Mouse (Mus musculus): Measurements from ENCODE around the gene Mllt10. TPM values are rescaled to one million over a fixed set of nuclear protein-coding genes. Genes with fewer than 3 reads are reported as not detected.

Mllt10 gene
- polyA plus RNA-seq, 2 experiments: 33.4 to 52.7 TPM

GRCm38 (mm10) chr2:18053243-18053950 lies 1.6 kb upstream of the Mllt10 start:
- peaks cover 32% of the 10 kb centered on the region for H3K4me1 ChIP-seq (ENCODE audit: control insufficient read depth, insufficient read depth, low read length)
- no peaks in the 10 kb centered on the region for H3K27me3 ChIP-seq (ENCODE audit: control insufficient read depth, insufficient read depth, low read length)
- H3K4me2 ChIP-seq (replicated peaks; ENCODE audit: low read depth, low read length, severe bottlenecking): no peak overlapping the region
- H3K4me3 ChIP-seq (replicated peaks; ENCODE audit: low read length): no peak overlapping the region
- no peak for DNase-seq (ENCODE audit: low spot score)
- TF ChIP-seq POLR2A (IDR thresholded peaks at IDR 0.05; ENCODE audit: borderline replicate concordance, extremely low read depth, insufficient read depth, insufficient read length): no peak
- 60% methylated on average over 1 of the region's 1 CpGs for whole genome bisulfite sequencing
- H3K27ac ChIP-seq (replicated peaks; ENCODE audit: low read depth, low read length): no peak overlapping the region
- H3K9me3 ChIP-seq (ENCODE audit: control insufficient read depth, low read length): no peaks in the 10 kb centered on the region
- H3K9ac ChIP-seq (ENCODE audit: low read depth, low read length, severe bottlenecking): no peak overlapping the region
- H3K36me3 ChIP-seq (ENCODE audit: control insufficient read depth, insufficient read depth, low read length): no peaks in the 10 kb centered on the region
- no peak for ATAC-seq (ENCODE audit: low FRiP score, low read depth)

DNA sequence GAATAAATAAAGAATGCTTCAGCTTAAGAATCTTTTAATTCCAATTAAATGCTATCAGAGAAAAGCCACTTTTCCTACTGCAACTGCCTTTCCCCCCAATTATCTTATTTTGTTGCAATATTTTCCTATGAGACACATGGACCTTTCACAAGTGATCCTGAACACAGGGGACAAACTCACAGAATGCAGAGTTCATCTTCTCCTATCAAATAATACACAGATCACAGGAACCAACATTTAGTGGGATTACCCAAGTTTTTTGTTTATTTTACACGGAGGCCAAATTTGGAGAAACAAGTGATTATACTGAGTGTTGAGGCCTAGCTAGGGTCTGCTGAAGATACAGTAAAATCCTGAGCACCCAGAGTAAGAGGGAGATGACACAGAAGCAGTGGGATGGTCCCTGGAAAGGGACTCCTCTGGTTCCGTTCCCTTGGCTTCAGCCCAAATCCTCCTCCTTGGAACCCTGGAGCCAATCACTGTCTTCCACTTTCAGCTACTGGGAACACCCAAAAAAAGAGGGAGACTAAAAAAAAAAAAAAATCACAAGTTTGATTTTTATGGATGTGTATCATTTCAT lies 996 bp upstream of the Mllt10 start:
- WGBS: 27% methylated on average over 2 of the region's 2 CpGs
- Histone ChIP-seq H3K4me1 (ENCODE audit: control insufficient read depth, insufficient read depth, low read length) (peaks cover 35% of the 10 kb centered on the region), H3K27me3 (ENCODE audit: control insufficient read depth, insufficient read depth, low read length) (no peaks in the 10 kb centered on the region), H3K27ac (replicated peaks; ENCODE audit: low read depth, low read length) (no peak overlapping the region), H3K9ac (ENCODE audit: low read depth, low read length, severe bottlenecking) (no peak overlapping the region), H3K4me3 (replicated peaks; ENCODE audit: low read length) (no peak overlapping the region), H3K36me3 (ENCODE audit: control insufficient read depth, insufficient read depth, low read length) (no peaks in the 10 kb centered on the region), H3K4me2 (replicated peaks; ENCODE audit: low read depth, low read length, severe bottlenecking) (no peak overlapping the region), H3K9me3 (ENCODE audit: control insufficient read depth, low read length) (no peaks in the 10 kb centered on the region)
- DNase-seq (ENCODE audit: low spot score) (no peak), ATAC-seq (ENCODE audit: low FRiP score, low read depth) (no peak)
- TF ChIP-seq POLR2A (IDR thresholded peaks at IDR 0.05; ENCODE audit: borderline replicate concordance, extremely low read depth, insufficient read depth, insufficient read length): no peak

- Histone ChIP-seq H3K4me1 (ENCODE audit: control insufficient read depth, insufficient read depth, low read length) (peaks cover 21% of the 10 kb centered on the region), H3K4me2 (replicated peaks; ENCODE audit: low read depth, low read length, severe bottlenecking) (peak overlapping the region; percentile 97), H3K36me3 (ENCODE audit: control insufficient read depth, insufficient read depth, low read length) (no peaks in the 10 kb centered on the region), H3K9me3 (ENCODE audit: control insufficient read depth, low read length) (no peaks in the 10 kb centered on the region), H3K27me3 (ENCODE audit: control insufficient read depth, insufficient read depth, low read length) (no peaks in the 10 kb centered on the region), H3K9ac (ENCODE audit: low read depth, low read length, severe bottlenecking) (peak overlapping the region; percentile 89), H3K27ac (replicated peaks; ENCODE audit: low read depth, low read length) (peak overlapping the region; percentile 99), H3K4me3 (replicated peaks; ENCODE audit: low read length) (peak overlapping the region; percentile 50)
- peak; percentile 88 for ATAC-seq (ENCODE audit: low FRiP score, low read depth)
- DNase-seq (ENCODE audit: low spot score): peak; percentile 93
- peak; percentile 30; the same call in 1 of the 2 replicates for TF ChIP-seq POLR2A (IDR thresholded peaks at IDR 0.05; ENCODE audit: borderline replicate concordance, extremely low read depth, insufficient read depth, insufficient read length)
- under 1% methylated on average over 31 of the region's 66 CpGs for WGBS
Measured at GRCm38 (mm10) chr2:18055929-18056785, 1.1 kb downstream of the Mllt10 start.

DNA sequence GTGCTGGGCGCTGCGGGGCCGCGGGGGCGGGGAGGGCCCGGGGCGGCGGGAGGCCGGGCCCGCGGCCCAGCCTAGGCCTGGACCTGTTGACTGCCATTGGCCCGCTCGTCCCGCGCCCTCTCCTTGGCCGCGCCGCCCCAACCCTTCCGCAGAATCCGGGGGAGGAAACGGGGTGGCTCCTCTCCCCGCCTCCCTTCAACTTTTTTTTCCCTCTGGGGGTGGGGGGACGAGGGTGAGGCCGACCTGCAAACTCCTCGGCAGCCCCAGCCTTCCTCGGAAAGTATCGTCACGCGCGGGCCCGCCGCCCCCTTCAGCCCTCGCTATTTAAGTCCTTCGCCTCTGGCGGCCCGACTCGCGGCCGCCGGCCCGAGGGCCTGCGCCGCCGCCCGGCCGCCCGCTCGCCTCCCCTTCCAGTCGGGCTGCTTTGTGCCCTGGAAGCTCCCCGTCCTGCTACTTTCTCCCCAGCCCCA lies 1.8 kb downstream of the Mllt10 start:
- peak overlapping the region; percentile 89 for H3K9ac ChIP-seq (ENCODE audit: low read depth, low read length, severe bottlenecking)
- peak overlapping the region; percentile 50 for H3K4me3 ChIP-seq (replicated peaks; ENCODE audit: low read length)
- 1% methylated on average over 25 of the region's 50 CpGs for WGBS
- no peaks in the 10 kb centered on the region for H3K9me3 ChIP-seq (ENCODE audit: control insufficient read depth, low read length)
- ATAC-seq (ENCODE audit: low FRiP score, low read depth) (peak; percentile 93), DNase-seq (ENCODE audit: low spot score) (peak; percentile 96)
- TF ChIP-seq POLR2A (IDR thresholded peaks at IDR 0.05; ENCODE audit: borderline replicate concordance, extremely low read depth, insufficient read depth, insufficient read length): peak; percentile 89; the same call in 1 of the 2 replicates
- H3K4me1 ChIP-seq (ENCODE audit: control insufficient read depth, insufficient read depth, low read length): peaks cover 16% of the 10 kb centered on the region
- no peaks in the 10 kb centered on the region for H3K27me3 ChIP-seq (ENCODE audit: control insufficient read depth, insufficient read depth, low read length)
- peak overlapping the region; percentile 97 for H3K4me2 ChIP-seq (replicated peaks; ENCODE audit: low read depth, low read length, severe bottlenecking)
- H3K27ac ChIP-seq (replicated peaks; ENCODE audit: low read depth, low read length): peak overlapping the region; percentile 99
- no peaks in the 10 kb centered on the region for H3K36me3 ChIP-seq (ENCODE audit: control insufficient read depth, insufficient read depth, low read length)
